Mouse (Mus musculus): ENCODE measurements at regions not wholly inside any gene's neighbourhood (a gene's known extent, or its start where the extent isn't known, plus 50 kb on each side); places are given as distances from the start of the nearest gene placed in this dataset.

DNA sequence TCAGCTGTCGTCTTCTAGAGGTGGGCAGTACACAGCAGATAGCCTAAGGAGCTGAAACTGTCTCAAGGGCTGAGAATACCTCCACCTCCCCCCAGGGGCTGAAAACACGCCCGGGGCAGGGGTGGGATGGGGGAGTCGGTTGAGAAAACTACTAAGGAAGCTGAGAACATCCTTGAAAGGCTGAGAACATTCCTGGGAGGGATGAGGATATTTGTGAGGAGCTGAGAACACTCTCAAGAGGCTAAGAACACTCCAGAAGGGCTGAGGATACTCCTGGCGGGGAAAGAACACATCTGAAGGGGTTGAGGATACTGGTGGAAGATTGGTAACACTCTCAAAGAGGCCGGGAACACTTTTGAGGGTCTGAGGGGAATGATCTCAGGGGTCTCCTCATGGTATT is 81.3 kb upstream of the Gm9887 start:
- ATAC-seq (ENCODE audit: extremely low read depth, insufficient number of reproducible peaks, low FRiP score, poor library complexity, severe bottlenecking), result no peak
- H3K9me3 ChIP-seq (replicated peaks), result no peaks in the 10 kb centered on the region
- no peak for TF ChIP-seq TAL1 (conservative IDR thresholded peaks at IDR 0.05; ENCODE audit: low read depth, low read length)
- no peak for TF ChIP-seq POLR2AphosphoS5 (IDR thresholded peaks at IDR 0.05; ENCODE audit: insufficient replicate concordance, low read depth, low read length)
- no peak for TF ChIP-seq CTCF (IDR thresholded peaks at IDR 0.05; ENCODE audit: low read depth, low read length)
- no peak for TF ChIP-seq GATA2 (IDR thresholded peaks at IDR 0.05; ENCODE audit: borderline replicate concordance, low read depth, low read length)
- TF ChIP-seq GATA1 (IDR thresholded peaks at IDR 0.05; ENCODE audit: borderline replicate concordance, low read length), result no peak
- no peak for DNase-seq (ENCODE audit: low spot score)
- peaks cover 9% of the 10 kb centered on the region for H3K27me3 ChIP-seq (ENCODE audit: insufficient read depth, low read length)
- no peaks in the 10 kb centered on the region for H3K4me1 ChIP-seq (ENCODE audit: insufficient read depth, low read depth, low read length)
- no peak overlapping the region for H3K4me3 ChIP-seq (ENCODE audit: low read depth, low read length)
- no peaks in the 10 kb centered on the region for H3K36me3 ChIP-seq (replicated peaks)

GRCm38 (mm10) chr12:69452986-69453385 is 80.7 kb upstream of the Gm9887 start:
- Histone ChIP-seq H3K4me1 (ENCODE audit: insufficient read depth, low read depth, low read length) (no peaks in the 10 kb centered on the region), H3K4me3 (ENCODE audit: low read depth, low read length) (no peak overlapping the region), H3K9me3 (replicated peaks) (no peaks in the 10 kb centered on the region), H3K27me3 (ENCODE audit: insufficient read depth, low read length) (peaks cover 10% of the 10 kb centered on the region), H3K36me3 (replicated peaks) (no peaks in the 10 kb centered on the region)
- no peak for DNase-seq (ENCODE audit: low spot score)
- TF ChIP-seq GATA2 (IDR thresholded peaks at IDR 0.05; ENCODE audit: borderline replicate concordance, low read depth, low read length), result no peak
- ATAC-seq (ENCODE audit: extremely low read depth, insufficient number of reproducible peaks, low FRiP score, poor library complexity, severe bottlenecking), result no peak

GRCm38 (mm10) chr12:69451110-69451509 is 78.9 kb upstream of the Gm9887 start:
- Histone ChIP-seq H3K9me3 (replicated peaks) (no peaks in the 10 kb centered on the region), H3K4me1 (ENCODE audit: insufficient read depth, low read depth, low read length) (0 out of 2 replicates have a peak, but pooled peaks cover 2% of the 10 kb centered on the region), H3K4me3 (ENCODE audit: low read depth, low read length) (no peak overlapping the region), H3K36me3 (replicated peaks) (no peaks in the 10 kb centered on the region), H3K27me3 (ENCODE audit: insufficient read depth, low read length) (peaks cover 9% of the 10 kb centered on the region)
- DNase-seq (ENCODE audit: low spot score) (no peak), ATAC-seq (ENCODE audit: extremely low read depth, insufficient number of reproducible peaks, low FRiP score, poor library complexity, severe bottlenecking) (no peak)
- no peak for TF ChIP-seq TAL1 (conservative IDR thresholded peaks at IDR 0.05; ENCODE audit: low read depth, low read length)
- no peak for TF ChIP-seq CTCF (IDR thresholded peaks at IDR 0.05; ENCODE audit: low read depth, low read length)
- no peak for TF ChIP-seq GATA2 (IDR thresholded peaks at IDR 0.05; ENCODE audit: borderline replicate concordance, low read depth, low read length)
- no peak for TF ChIP-seq GATA1 (IDR thresholded peaks at IDR 0.05; ENCODE audit: borderline replicate concordance, low read length)
- no peak for TF ChIP-seq POLR2AphosphoS5 (IDR thresholded peaks at IDR 0.05; ENCODE audit: insufficient replicate concordance, low read depth, low read length)

- no peak for TF ChIP-seq TAL1 (conservative IDR thresholded peaks at IDR 0.05; ENCODE audit: low read depth, low read length)
- TF ChIP-seq GATA2 (IDR thresholded peaks at IDR 0.05; ENCODE audit: borderline replicate concordance, low read depth, low read length), result no peak
- TF ChIP-seq GATA1 (IDR thresholded peaks at IDR 0.05; ENCODE audit: borderline replicate concordance, low read length), result no peak
- TF ChIP-seq CTCF (IDR thresholded peaks at IDR 0.05; ENCODE audit: low read depth, low read length), result no peak
- TF ChIP-seq POLR2AphosphoS5 (IDR thresholded peaks at IDR 0.05; ENCODE audit: insufficient replicate concordance, low read depth, low read length), result no peak
- Histone ChIP-seq H3K27me3 (ENCODE audit: insufficient read depth, low read length) (peaks cover 11% of the 10 kb centered on the region), H3K36me3 (replicated peaks) (no peaks in the 10 kb centered on the region), H3K4me1 (ENCODE audit: insufficient read depth, low read depth, low read length) (0 out of 2 replicates have a peak, but pooled peaks cover 2% of the 10 kb centered on the region), H3K4me3 (ENCODE audit: low read depth, low read length) (no peak overlapping the region), H3K9me3 (replicated peaks) (no peaks in the 10 kb centered on the region)
- ATAC-seq (ENCODE audit: extremely low read depth, insufficient number of reproducible peaks, low FRiP score, poor library complexity, severe bottlenecking), result no peak
- DNase-seq (ENCODE audit: low spot score), result no peak
Measured at GRCm38 (mm10) chr12:69447962-69448767, 75.9 kb upstream of the Gm9887 start.

GRCm38 (mm10) chr12:69447322-69447827 is 75.1 kb upstream of the Gm9887 start:
- Histone ChIP-seq H3K4me1 (ENCODE audit: insufficient read depth, low read depth, low read length) (0 out of 2 replicates have a peak, but pooled peaks cover 2% of the 10 kb centered on the region), H3K4me3 (ENCODE audit: low read depth, low read length) (no peak overlapping the region), H3K27me3 (ENCODE audit: insufficient read depth, low read length) (peaks cover 11% of the 10 kb centered on the region), H3K9me3 (replicated peaks) (no peaks in the 10 kb centered on the region), H3K36me3 (replicated peaks) (no peaks in the 10 kb centered on the region)
- ATAC-seq (ENCODE audit: extremely low read depth, insufficient number of reproducible peaks, low FRiP score, poor library complexity, severe bottlenecking) (no peak), DNase-seq (ENCODE audit: low spot score) (no peak)
- TF ChIP-seq GATA2 (IDR thresholded peaks at IDR 0.05; ENCODE audit: borderline replicate concordance, low read depth, low read length), result no peak
- no peak for TF ChIP-seq TAL1 (conservative IDR thresholded peaks at IDR 0.05; ENCODE audit: low read depth, low read length)
- TF ChIP-seq GATA1 (IDR thresholded peaks at IDR 0.05; ENCODE audit: borderline replicate concordance, low read length), result no peak
- no peak for TF ChIP-seq POLR2AphosphoS5 (IDR thresholded peaks at IDR 0.05; ENCODE audit: insufficient replicate concordance, low read depth, low read length)
- TF ChIP-seq CTCF (IDR thresholded peaks at IDR 0.05; ENCODE audit: low read depth, low read length), result no peak

DNA sequence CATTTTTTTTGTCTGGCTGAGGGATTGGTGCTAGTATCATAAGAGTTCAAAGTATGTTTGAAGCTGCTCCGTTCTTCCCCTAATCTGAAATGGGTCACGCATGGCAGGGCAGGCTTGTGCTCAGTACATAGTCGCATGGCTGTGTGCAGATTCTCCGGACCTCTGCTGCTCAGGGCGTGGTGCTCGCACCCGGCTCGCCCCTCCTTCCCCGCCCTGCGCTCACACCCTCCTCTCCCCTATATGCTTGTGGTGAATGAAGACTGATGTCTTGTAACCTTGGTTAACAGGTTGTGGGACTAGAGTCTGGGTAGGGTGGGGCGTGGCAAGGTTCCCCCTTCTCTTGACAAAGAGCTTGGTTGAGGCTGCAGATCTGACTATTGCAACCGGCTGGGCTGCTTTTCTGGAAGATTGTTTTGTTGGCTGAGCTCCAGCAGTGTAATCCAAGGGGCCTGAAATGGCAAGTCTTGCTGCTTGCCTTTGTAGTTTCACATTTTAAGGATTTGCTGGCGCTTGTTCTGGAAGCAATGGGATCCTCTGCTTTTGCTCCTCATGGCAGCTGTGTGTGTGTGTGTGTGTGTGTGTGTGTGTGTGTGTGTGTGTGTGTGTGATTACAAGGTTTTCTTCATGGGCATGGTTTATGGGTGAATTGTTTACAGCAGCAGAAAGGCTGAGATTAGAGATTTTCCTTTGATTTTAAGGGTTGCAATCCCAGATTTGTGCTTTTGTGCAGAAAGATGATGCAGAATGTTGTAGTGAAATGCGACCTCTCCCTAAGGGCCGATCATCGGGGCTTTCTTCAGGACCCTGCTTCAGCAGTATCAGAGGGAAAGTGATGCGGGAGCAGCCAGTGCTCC is 74.4 kb upstream of the Gm9887 start:
- ATAC-seq (ENCODE audit: extremely low read depth, insufficient number of reproducible peaks, low FRiP score, poor library complexity, severe bottlenecking), result no peak
- peaks cover 6% of the 10 kb centered on the region for H3K27me3 ChIP-seq (ENCODE audit: insufficient read depth, low read length)
- TF ChIP-seq GATA2 (IDR thresholded peaks at IDR 0.05; ENCODE audit: borderline replicate concordance, low read depth, low read length) (no peak), GATA1 (IDR thresholded peaks at IDR 0.05; ENCODE audit: borderline replicate concordance, low read length) (no peak), TAL1 (conservative IDR thresholded peaks at IDR 0.05; ENCODE audit: low read depth, low read length) (no peak), POLR2AphosphoS5 (IDR thresholded peaks at IDR 0.05; ENCODE audit: insufficient replicate concordance, low read depth, low read length) (no peak), CTCF (IDR thresholded peaks at IDR 0.05; ENCODE audit: low read depth, low read length) (no peak)
- DNase-seq (ENCODE audit: low spot score), result no peak
- H3K9me3 ChIP-seq (replicated peaks), result no peaks in the 10 kb centered on the region
- no peaks in the 10 kb centered on the region for H3K36me3 ChIP-seq (replicated peaks)
- no peak overlapping the region for H3K4me3 ChIP-seq (ENCODE audit: low read depth, low read length)
- H3K4me1 ChIP-seq (ENCODE audit: insufficient read depth, low read depth, low read length), result 0 out of 2 replicates have a peak, but pooled peaks cover 2% of the 10 kb centered on the region

All from G1E (cell line).